Mouse (Mus musculus) CH12.LX (cell line): ENCODE data around the gene Gm21083.
"Not testable (repeated sequence)": the region's sequence is repeated elsewhere in the genome, so short reads cannot be mapped to it uniquely, and the experiment has no call there.

Experiments
- CHD1 ChIP-seq: IDR thresholded peaks from 2 replicates; pipeline ENCODE4 v1.6.1; 2012; ENCODE audit warnings: low read depth, low read length, improper control_type of control experiment, inconsistent platforms
- CTCF ChIP-seq, 2 experiments: IDR thresholded peaks in 1 of 2; conservative IDR thresholded peaks in 1 of 2; 2 replicates each; pipeline ENCODE4 v1.5.1; 2011 to 2012; ENCODE audit warnings: low read depth in 2 of 2, low read length in 2 of 2, improper control_type of control experiment in 1 of 2, inconsistent platforms in 1 of 2, mild to moderate bottlenecking in 1 of 2, moderate library complexity in 1 of 2
- E2F4 ChIP-seq: IDR thresholded peaks from 2 replicates; pipeline ENCODE4 v1.6.1; 2011; ENCODE audit warnings: low read depth, low read length, improper control_type of control experiment; ENCODE audit not compliant: insufficient replicate concordance
- ELF1 ChIP-seq: IDR thresholded peaks from 2 replicates; pipeline ENCODE4 v1.6.1; 2014; ENCODE audit warnings: low read depth, mild to moderate bottlenecking, inconsistent platforms, low read length, improper control_type of control experiment
- EP300 ChIP-seq: IDR thresholded peaks from 2 replicates; pipeline ENCODE4 v1.6.1; 2011; ENCODE audit warnings: low read length, improper control_type of control experiment
- JUND ChIP-seq: conservative IDR thresholded peaks from 2 replicates; pipeline ENCODE4 v1.6.1; 2011; ENCODE audit warnings: low read depth, low read length, improper control_type of control experiment
- MAX ChIP-seq: IDR thresholded peaks from 2 replicates; pipeline ENCODE4 v1.6.1; 2011; ENCODE audit warnings: low read length, improper control_type of control experiment
- MYC ChIP-seq: IDR thresholded peaks from 2 replicates; pipeline ENCODE4 v1.6.1; 2011; ENCODE audit warnings: low read depth, mild to moderate bottlenecking, improper control_type of control experiment, low read length
- NELFE ChIP-seq: IDR thresholded peaks from 2 replicates; pipeline ENCODE4 v1.6.1; 2011; ENCODE audit warnings: low read depth, low read length, improper control_type of control experiment
- NRF1 ChIP-seq: IDR thresholded peaks from 2 replicates; pipeline ENCODE4 v1.6.1; 2014; ENCODE audit warnings: low read depth, mild to moderate bottlenecking, inconsistent platforms, low read length, improper control_type of control experiment, moderate library complexity
- POLR2A ChIP-seq: IDR thresholded peaks from 2 replicates; pipeline ENCODE4 v1.6.1; 2011; ENCODE audit warnings: low read depth, mild to moderate bottlenecking, improper control_type of control experiment, low read length
- USF1 ChIP-seq: IDR thresholded peaks from 2 replicates; pipeline ENCODE4 v1.6.1; 2014; ENCODE audit warnings: low read depth, mild to moderate bottlenecking, inconsistent platforms, low read length, improper control_type of control experiment
- ZMIZ1 ChIP-seq: IDR thresholded peaks from 2 replicates; pipeline ENCODE4 v1.6.1; 2012; ENCODE audit warnings: low read depth, mild to moderate bottlenecking, inconsistent platforms, low read length, improper control_type of control experiment
- ZNF384 ChIP-seq: IDR thresholded peaks from 2 replicates; pipeline ENCODE4 v1.6.1; 2012; ENCODE audit warnings: low read depth, low read length, improper control_type of control experiment, inconsistent platforms

DNA sequence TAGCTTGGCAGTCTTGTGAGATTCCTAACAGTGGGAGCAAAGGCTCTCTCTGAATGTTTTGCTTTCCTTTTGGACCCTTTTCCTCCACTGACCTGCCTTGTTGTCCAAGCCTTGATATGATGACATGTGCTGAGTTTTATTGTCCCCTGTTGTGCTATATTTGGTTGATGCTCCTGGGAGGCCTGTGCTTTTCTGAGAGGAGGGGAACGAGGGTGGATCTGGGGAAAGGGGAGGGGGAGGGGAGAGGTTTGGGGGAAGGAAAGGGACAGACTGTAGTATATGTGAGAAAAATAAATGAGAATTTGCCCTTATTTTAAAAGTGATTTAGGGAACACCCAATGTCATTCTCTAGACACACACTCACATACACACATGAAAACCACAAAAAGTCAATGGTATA lies 28.0 kb upstream of the Gm21083 start:
- TF ChIP-seq CTCF (conservative IDR thresholded peaks at IDR 0.05 in 1 of 2, IDR thresholded peaks at IDR 0.05 in 1 of 2; ENCODE audit: low read depth in 2 of 2, low read length in 2 of 2); NRF1; JUND; POLR2A; ZNF384; NELFE; USF1; EP300; MYC; CHD1; MAX; ELF1; ZMIZ1; E2F4: not testable (repeated sequence)
